33 mouse cellular contexts compared by ENCODE assay signal in genomic region chr17:85637876-85638275, GRCm38 (mm10). TPM values are rescaled to one million over a fixed set of nuclear protein-coding genes. Genes with fewer than 3 reads are reported as not detected.
"Had no signal": no experiment of that assay in that cellular context is flagged by ENCODE, and none has a peak within 500 bp of the region (broad histone marks: within the 10 kb centered on the region; RNA-seq: fewer than 3 reads in every experiment).

No protein-coding gene starts in this region.

- DNase-seq: gastrocnemius, postnatal 14 days; gastrocnemius, postnatal 36 days; heart, adult 18-20 months; heart, postnatal 10 days; heart, postnatal 4 days; kidney, adult 18-20 months; kidney, adult 8-10 months; kidney, postnatal 10 days; kidney, postnatal 25 days; kidney, postnatal 4 days; layer of hippocampus, adult 9-11 months; layer of hippocampus, postnatal 36 days; left cerebral cortex, postnatal 4 days had no signal

- ATAC-seq: hindbrain, embryonic 16.5 days; inflammation-experienced regulatory T-cells, adult 6 months; intestine, embryonic 15.5 days; intestine, postnatal 0 days; liver, embryonic 12.5 days had no signal

- H3K4me2 ChIP-seq: heart, embryonic 12.5 days; hindbrain, embryonic 12.5 days; hindbrain, embryonic 14.5 days; intestine, embryonic 15.5 days; limb, embryonic 13.5 days; limb, embryonic 15.5 days; liver, embryonic 12.5 days had no signal

- H3K9ac ChIP-seq: heart, embryonic 12.5 days; hindbrain, embryonic 12.5 days; hindbrain, embryonic 14.5 days; intestine, embryonic 15.5 days; limb, embryonic 13.5 days; limb, embryonic 15.5 days; liver, embryonic 12.5 days; liver, embryonic 14.5 days had no signal

- H3K9me3 ChIP-seq: heart, embryonic 10.5 days; heart, embryonic 12.5 days; hindbrain, embryonic 10.5 days; hindbrain, embryonic 12.5 days; intestine, embryonic 15.5 days; limb, embryonic 13.5 days; limb, embryonic 15.5 days; liver, embryonic 12.5 days had no signal

- H3K4me1 ChIP-seq: heart, embryonic 10.5 days; heart, embryonic 12.5 days; hindbrain, embryonic 10.5 days; hindbrain, embryonic 12.5 days; intestine, embryonic 15.5 days; limb, embryonic 13.5 days; limb, embryonic 15.5 days; liver, embryonic 12.5 days had no signal

- H3K4me3 ChIP-seq: heart, embryonic 10.5 days; heart, embryonic 12.5 days; hindbrain, embryonic 10.5 days; hindbrain, embryonic 12.5 days; intestine, embryonic 15.5 days; limb, embryonic 13.5 days; limb, embryonic 15.5 days; liver, embryonic 12.5 days had no signal

- H3K27ac ChIP-seq: heart, embryonic 10.5 days; hindbrain, embryonic 10.5 days; hindbrain, embryonic 12.5 days; hindbrain, embryonic 14.5 days; intestine, embryonic 15.5 days; limb, embryonic 13.5 days; limb, embryonic 15.5 days; liver, embryonic 12.5 days; liver, embryonic 14.5 days had no signal

- H3K36me3 ChIP-seq: heart, embryonic 10.5 days; heart, embryonic 12.5 days; hindbrain, embryonic 10.5 days; hindbrain, embryonic 12.5 days; intestine, embryonic 15.5 days; limb, embryonic 13.5 days; limb, embryonic 15.5 days; liver, embryonic 12.5 days had no signal

RNA-seq across cellular contexts. Expression of gene Six3, which starts 24.5 kb away (rescaled TPM):
- polyA plus RNA-seq: gonadal fat pad, adult 2 months; heart, embryonic 12.5 days; heart, embryonic 14.5 days; heart, embryonic 16.5 days; hindbrain, embryonic 14.5 days; intestine, embryonic 15.5 days; intestine, postnatal 0 days; kidney, embryonic 14.5 days; kidney, embryonic 16.5 days; limb, embryonic 11.5 days; limb, embryonic 13.5 days; limb, embryonic 15.5 days; liver, adult 2 months; liver, embryonic 12.5 days had no signal

RNA-seq across cellular contexts. Expression of gene Six2, which starts 50.2 kb away (rescaled TPM):
- polyA plus RNA-seq: gonadal fat pad, adult 2 months; inflammation-experienced regulatory T-cells, adult 6 months; liver, adult 2 months had no signal
